Mouse (Mus musculus): ENCODE data around the gene Irs3.

DNA sequence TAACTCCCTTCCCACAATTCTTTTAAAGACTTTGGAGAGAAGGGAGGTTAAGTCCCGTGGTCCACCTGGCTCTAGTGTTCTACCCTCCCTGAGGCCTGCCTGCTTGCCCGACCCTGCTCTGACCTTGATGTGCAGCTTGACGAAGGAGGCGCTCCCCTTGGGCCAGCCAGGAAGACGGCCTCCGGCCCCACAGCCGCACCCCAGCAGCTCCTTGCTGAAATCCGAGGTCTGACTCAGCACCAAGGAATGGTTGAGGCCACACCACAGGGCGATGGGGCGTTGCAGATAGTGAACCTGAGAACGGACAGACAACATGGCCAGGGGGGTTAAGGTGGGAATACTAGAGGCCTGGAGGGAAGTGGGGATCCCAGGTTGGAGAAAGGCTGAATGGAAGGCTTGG, 32.0 kb downstream of the Irs3 start, which contains the start of gene Pcolce:
- TF ChIP-seq CTCF (IDR thresholded peaks at IDR 0.05; ENCODE audit: low read depth) (no peak), EP300 (IDR thresholded peaks at IDR 0.05; ENCODE audit: low read depth) (no peak)
